Mouse (Mus musculus) midbrain, embryonic 16.5 days (tissue): ENCODE data around the gene Appl2. TPM values are rescaled to one million over a fixed set of nuclear protein-coding genes. Genes with fewer than 3 reads are reported as not detected.

Source experiments
- polyA plus RNA-seq: library from polyadenylated mRNA; unstranded; fragments of >200 nt; fragmentation: Nextera tagmentation; extraction: Ambion mirVana; gene quantifications from 2 replicates; pipeline ENCODE4 v1.2.1, GENCODE M21; 2015

The Appl2 gene
- polyA plus RNA-seq, 1 experiment from 2014 or later, result 58.3 TPM

Other genes with a start within 250 kb of the Appl2 start
- gene Aldh1l2, start 114.6 kb downstream of the Appl2 start, polyA plus RNA-seq, result 17.2 and 17.5 TPM in 2 replicates
- gene Washc4, start 105.0 kb downstream of the Appl2 start, polyA plus RNA-seq, result 26.4 and 31.8 TPM in 2 replicates
- 94.0 and 102 TPM in 2 replicates for gene 1500009L16Rik, start 74.1 kb upstream of the Appl2 start, polyA plus RNA-seq